26 mouse cellular contexts compared by ENCODE assay signal in genomic region chr8:93691375-93691774, GRCm38 (mm10).
"Had no signal": no experiment of that assay in that cellular context is flagged by ENCODE, and none has a peak within 500 bp of the region (broad histone marks: within the 10 kb centered on the region; RNA-seq: fewer than 3 reads in every experiment).

No protein-coding gene starts in this region.

- H3K9ac ChIP-seq: heart, embryonic 13.5 days; heart, embryonic 15.5 days; hindbrain, embryonic 13.5 days; hindbrain, embryonic 15.5 days; intestine, embryonic 15.5 days; limb, embryonic 12.5 days; liver, embryonic 13.5 days; liver, embryonic 15.5 days had no signal

- H3K9me3 ChIP-seq: heart, embryonic 10.5 days; heart, embryonic 13.5 days; heart, embryonic 15.5 days; hindbrain, embryonic 13.5 days; hindbrain, embryonic 15.5 days; intestine, embryonic 15.5 days; limb, embryonic 10.5 days; liver, embryonic 13.5 days; liver, embryonic 15.5 days had no signal

- H3K4me2 ChIP-seq: heart, embryonic 13.5 days; heart, embryonic 15.5 days; hindbrain, embryonic 13.5 days; hindbrain, embryonic 15.5 days; intestine, embryonic 15.5 days; limb, embryonic 12.5 days; liver, embryonic 11.5 days; liver, embryonic 13.5 days; liver, embryonic 15.5 days had no signal

- H3K27ac ChIP-seq: heart, embryonic 10.5 days; heart, embryonic 13.5 days; heart, embryonic 15.5 days; hindbrain, embryonic 13.5 days; hindbrain, embryonic 15.5 days; intestine, embryonic 15.5 days; layer of hippocampus, adult 2 months; left cerebral cortex, adult 2 months; limb, embryonic 10.5 days; limb, embryonic 12.5 days; liver, embryonic 13.5 days; liver, embryonic 15.5 days had no signal

- H3K4me1 ChIP-seq: heart, embryonic 10.5 days; heart, embryonic 13.5 days; heart, embryonic 15.5 days; intestine, embryonic 15.5 days; limb, embryonic 10.5 days; limb, embryonic 12.5 days; liver, embryonic 13.5 days; liver, embryonic 15.5 days had no signal

- H3K27me3 ChIP-seq: heart, embryonic 13.5 days; heart, embryonic 15.5 days; hindbrain, embryonic 13.5 days; hindbrain, embryonic 15.5 days; intestine, embryonic 15.5 days; limb, embryonic 12.5 days; liver, embryonic 13.5 days; liver, embryonic 15.5 days had no signal

- DNase-seq: gastrocnemius, postnatal 14 days; gastrocnemius, postnatal 36 days; heart, adult 18-20 months; heart, postnatal 14 days; heart, postnatal 36 days; kidney, adult 18-20 months; kidney, adult 8-10 months; kidney, postnatal 10 days; kidney, postnatal 25 days; kidney, postnatal 4 days; liver; liver, embryonic 13.5 days had no signal

- ATAC-seq: inflammation-experienced regulatory T-cells, adult 6 months; intestine, embryonic 15.5 days; intestine, postnatal 0 days had no signal

- H3K36me3 ChIP-seq: heart, embryonic 10.5 days; heart, embryonic 13.5 days; heart, embryonic 15.5 days; hindbrain, embryonic 13.5 days; hindbrain, embryonic 15.5 days; intestine, embryonic 15.5 days; limb, embryonic 10.5 days; limb, embryonic 12.5 days; liver, embryonic 13.5 days; liver, embryonic 15.5 days had no signal

- H3K4me3 ChIP-seq: heart, embryonic 10.5 days; heart, embryonic 13.5 days; heart, embryonic 15.5 days; hindbrain, embryonic 13.5 days; hindbrain, embryonic 15.5 days; intestine, embryonic 15.5 days; layer of hippocampus, adult 2 months; left cerebral cortex, adult 2 months; limb, embryonic 10.5 days; limb, embryonic 12.5 days; liver, embryonic 13.5 days; liver, embryonic 15.5 days had no signal
